Mouse (Mus musculus) cerebellum, adult 11 months (tissue): ENCODE measurements around the gene Sp100.
A peak's percentile ranks its signal among the peaks of the same experiment; 100 is the strongest.

Experiments used
- DNase-seq: peaks from one replicate; pipeline ENCODE4 v3.0.0; 2022

Sp100 gene

GRCm38 (mm10) chr1:85703245-85704186, 53.7 kb downstream of the Sp100 start:
- peak; percentile 12 for DNase-seq

- no peak for DNase-seq
Measured at GRCm38 (mm10) chr1:85705552-85705951, 55.8 kb downstream of the Sp100 start.

GRCm38 (mm10) chr1:85706754-85707153, 57.0 kb downstream of the Sp100 start:
- DNase-seq, result no peak

- no peak for DNase-seq
Measured at GRCm38 (mm10) chr1:85714501-85714900, 64.7 kb downstream of the Sp100 start.

- DNase-seq, result no peak
Measured at GRCm38 (mm10) chr1:85716447-85717027, 66.7 kb downstream of the Sp100 start.

- no peak for DNase-seq
Measured at GRCm38 (mm10) chr1:85719049-85719448, 69.3 kb downstream of the Sp100 start.

- no peak for DNase-seq
Measured at GRCm38 (mm10) chr1:85720220-85720893, 70.6 kb downstream of the Sp100 start.

GRCm38 (mm10) chr1:85730471-85730870, 80.7 kb downstream of the Sp100 start:
- no peak for DNase-seq

GRCm38 (mm10) chr1:85732581-85732980, 82.8 kb downstream of the Sp100 start:
- DNase-seq, result no peak

- DNase-seq, result no peak
Measured at GRCm38 (mm10) chr1:85734511-85734910, 84.7 kb downstream of the Sp100 start.

GRCm38 (mm10) chr1:85735463-85736123, 85.8 kb downstream of the Sp100 start:
- DNase-seq, result no peak

GRCm38 (mm10) chr1:85736355-85737184, 86.8 kb downstream of the Sp100 start:
- peak; percentile 35 for DNase-seq

GRCm38 (mm10) chr1:85739000-85739399, 89.2 kb downstream of the Sp100 start:
- no peak for DNase-seq

GRCm38 (mm10) chr1:85739819-85740218, 90.0 kb downstream of the Sp100 start:
- DNase-seq, result no peak

- no peak for DNase-seq
Measured at GRCm38 (mm10) chr1:85740923-85741322, 91.1 kb downstream of the Sp100 start.

- no peak for DNase-seq
Measured at GRCm38 (mm10) chr1:85742333-85742732, 92.5 kb downstream of the Sp100 start.

GRCm38 (mm10) chr1:85742916-85743505, 93.2 kb downstream of the Sp100 start:
- no peak for DNase-seq

- DNase-seq, result no peak
Measured at GRCm38 (mm10) chr1:85744539-85744938, 94.8 kb downstream of the Sp100 start.

GRCm38 (mm10) chr1:85746511-85746910, 96.7 kb downstream of the Sp100 start:
- no peak for DNase-seq

GRCm38 (mm10) chr1:85749829-85750228, 100.0 kb downstream of the Sp100 start:
- no peak for DNase-seq

- DNase-seq, result no peak
Measured at GRCm38 (mm10) chr1:85750650-85751049, 100.9 kb downstream of the Sp100 start.

- DNase-seq, result no peak
Measured at GRCm38 (mm10) chr1:85751494-85751893, 101.7 kb downstream of the Sp100 start.
